Mouse (Mus musculus) adrenal gland, adult 2 months (tissue): ENCODE results near the gene Dagla. TPM values are rescaled to one million over a fixed set of nuclear protein-coding genes. Genes with fewer than 3 reads are reported as not detected.

Source experiments
- DNase-seq: peaks from one replicate; pipeline ENCODE4 v3.0.0; 2021
- polyA plus RNA-seq: library from polyadenylated mRNA; depleted of rRNA; stranded (reverse); fragments of >200 nt; gene quantifications from 2 replicates; pipeline ENCODE4 v1.2.3, GENCODE M21; 2012
- total RNA-seq, 2 experiments: library from RNA; stranded (reverse); gene quantifications; 2 replicates each; pipeline ENCODE4 v1.2.3; 2021

The Dagla gene
- total and polyA plus RNA-seq, 3 experiments = 6.5 to 8.9 (median 6.8) TPM

DNA sequence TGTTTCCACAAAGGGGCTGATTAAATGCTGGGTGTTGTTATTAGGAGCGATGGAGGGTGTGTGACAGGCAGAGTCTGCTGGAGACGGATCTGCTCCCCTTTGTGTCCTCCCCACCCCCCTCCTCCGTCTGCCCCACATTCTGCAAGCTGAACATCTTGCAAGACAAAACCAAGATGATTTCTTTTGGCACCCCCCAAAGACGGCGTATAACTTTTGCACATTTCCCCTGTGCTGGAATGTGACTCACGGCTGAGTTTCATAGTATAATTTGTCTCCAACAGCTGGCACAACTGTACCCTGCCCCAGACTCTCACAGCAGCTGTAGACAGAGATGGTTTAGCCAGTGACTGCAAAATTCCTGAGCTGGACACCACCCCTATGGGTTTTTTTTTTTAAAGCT, 3.3 kb upstream of the Dagla start:
- DNase-seq = no peak

DNA sequence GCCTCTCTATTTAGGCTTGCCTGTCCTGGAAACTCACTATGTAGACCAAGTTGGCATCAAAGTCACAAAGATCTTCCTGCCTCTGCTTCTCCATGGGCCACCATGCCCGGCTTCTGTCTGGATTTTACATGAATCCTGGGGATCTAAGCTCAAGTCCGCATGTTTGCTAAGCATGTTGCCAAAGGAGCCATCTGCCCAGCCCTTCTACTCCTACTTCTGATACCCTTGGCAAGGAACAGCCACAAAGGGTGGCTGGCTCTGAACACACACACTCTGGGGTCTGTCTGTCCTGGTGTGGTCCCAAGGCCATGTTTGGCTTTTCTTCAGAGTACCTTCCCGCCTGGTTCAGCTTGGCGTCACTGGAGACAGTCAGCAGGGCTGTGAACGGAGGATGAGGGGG, 2.7 kb upstream of the Dagla start:
- no peak for DNase-seq

DNA sequence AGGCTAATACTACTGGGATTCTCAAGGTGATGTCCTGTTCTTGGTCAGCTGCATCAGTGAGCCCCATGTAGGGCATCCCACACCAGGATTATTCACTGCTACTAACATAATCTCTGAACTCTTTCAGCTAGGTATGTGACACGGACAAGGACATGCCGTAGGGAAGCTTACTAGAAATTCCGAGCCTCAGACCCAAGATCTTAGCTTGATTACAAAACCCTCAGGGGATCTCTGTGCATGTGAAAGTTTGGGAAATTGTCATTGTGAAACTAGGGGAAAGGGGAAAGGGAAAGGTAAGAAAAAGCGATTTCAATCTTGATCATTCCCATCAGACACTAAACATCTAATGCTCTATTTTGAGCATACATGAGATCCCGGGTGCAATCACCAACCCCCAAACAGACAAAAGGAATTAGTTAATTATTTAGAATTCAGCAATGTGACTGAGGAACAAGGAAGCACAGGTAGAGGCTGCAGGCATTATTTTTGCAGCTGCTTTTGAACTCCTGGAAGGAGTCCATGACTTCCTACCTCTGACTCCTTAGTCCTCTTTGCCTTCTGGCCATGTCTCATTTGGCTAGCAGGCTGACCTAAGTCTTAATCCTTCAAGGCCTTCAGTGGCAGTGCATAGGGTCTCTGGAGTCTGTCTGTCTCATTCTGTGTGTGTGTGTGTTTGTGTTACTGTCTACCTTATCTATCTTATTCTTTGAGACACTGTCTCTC, 2.0 kb upstream of the Dagla start:
- no peak for DNase-seq

DNA sequence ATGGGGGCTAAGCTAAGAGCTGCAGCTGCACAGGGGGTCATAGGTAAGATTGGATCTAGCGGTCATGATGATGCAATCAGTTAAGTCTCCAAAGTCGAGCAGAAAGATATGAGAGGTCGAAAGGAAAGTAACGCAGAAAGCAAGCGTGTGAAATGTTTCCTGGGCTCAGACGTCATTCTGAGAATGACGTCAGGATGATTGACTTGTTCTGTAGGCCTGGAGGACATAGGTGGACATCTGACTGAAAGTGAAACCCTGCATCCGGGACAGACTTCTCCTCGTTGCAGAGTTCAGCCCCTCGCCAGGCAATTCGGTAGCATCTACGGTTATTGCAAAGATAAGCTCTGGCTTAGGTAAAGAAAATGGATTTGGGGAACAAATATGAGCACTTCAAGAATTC, 963 bp upstream of the Dagla start:
- DNase-seq = no peak

DNA sequence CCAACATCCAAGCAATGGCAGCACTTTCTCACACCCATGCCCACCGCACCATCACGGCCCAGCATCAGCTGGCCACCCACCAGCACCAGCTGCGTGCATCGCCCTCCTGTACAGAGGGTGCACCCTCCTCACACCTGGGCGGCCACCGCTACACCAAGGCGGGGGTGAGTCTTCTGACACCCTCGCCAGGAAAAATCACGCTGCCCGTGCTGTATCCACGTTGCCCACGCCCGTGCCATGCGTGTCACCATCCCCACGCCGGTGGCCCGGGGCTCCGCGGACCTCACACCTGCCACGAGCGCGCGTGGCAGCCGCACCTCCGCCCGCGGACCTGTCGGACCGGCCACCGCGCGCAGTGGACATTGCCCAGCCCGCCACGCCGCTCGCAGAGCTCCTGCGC, 282 bp downstream of the Dagla start:
- no peak for DNase-seq

DNA sequence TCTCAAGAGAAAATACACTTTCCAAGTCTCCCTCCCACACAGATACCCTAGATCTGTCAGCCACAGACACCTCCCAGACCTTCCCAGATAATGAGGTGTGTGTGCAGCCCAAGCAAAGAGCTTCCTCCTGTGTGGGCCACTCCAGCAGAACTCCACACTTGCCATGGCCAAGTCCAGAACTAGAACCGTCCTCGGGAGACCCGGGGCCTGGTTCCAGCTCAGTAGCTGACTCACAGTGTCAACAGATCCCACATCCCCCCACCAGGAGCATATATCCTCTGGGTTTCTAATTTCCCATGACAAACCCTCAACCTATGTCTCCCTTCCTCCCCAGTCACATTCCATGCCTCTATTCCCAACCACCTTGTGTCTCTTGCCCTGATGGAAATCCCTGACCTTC, 1.8 kb downstream of the Dagla start:
- DNase-seq = no peak

DNA sequence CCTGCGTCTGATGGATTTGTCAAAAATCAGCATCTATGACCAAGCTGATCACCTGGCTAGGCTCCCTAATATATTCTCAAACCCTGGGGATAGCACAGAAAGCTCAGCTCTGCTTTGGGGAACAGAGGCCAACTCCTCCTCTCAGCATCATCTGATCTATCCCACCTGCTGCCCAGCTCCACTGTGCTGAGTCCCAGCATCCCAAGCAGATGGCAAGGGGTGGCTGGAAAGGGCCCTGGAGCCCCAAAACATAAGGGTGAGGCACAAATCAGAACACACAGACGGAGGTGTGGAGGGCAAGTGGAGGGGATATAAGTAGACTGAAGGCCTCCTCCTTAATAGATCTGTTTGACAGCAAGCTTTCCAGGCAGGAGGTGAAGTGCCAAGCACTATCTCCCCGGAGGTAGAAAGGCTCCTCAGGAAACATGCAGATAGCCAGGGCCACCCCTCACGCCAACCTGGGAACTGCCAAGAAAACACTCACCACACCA, 2.8 kb downstream of the Dagla start:
- DNase-seq = no peak

DNA sequence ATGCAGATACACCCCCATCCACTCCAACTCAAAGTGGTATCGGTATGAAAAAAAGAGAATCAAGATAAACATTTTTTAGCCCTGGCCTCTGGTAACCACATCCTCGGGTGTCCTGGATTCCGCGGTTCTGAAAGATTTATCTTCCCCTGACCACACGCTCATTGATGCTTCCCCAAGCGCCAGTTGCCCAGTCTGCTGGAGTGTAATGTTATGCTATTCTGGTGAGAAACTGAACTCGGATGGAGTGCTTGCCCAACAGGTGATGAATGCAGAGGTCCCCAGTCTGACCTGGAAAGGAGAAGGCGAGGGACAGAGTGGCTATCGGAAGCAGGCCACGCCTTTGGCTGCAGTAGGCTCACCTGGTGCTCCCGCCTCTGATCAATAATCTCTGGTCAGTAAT, 3.4 kb downstream of the Dagla start:
- DNase-seq = no peak

DNA sequence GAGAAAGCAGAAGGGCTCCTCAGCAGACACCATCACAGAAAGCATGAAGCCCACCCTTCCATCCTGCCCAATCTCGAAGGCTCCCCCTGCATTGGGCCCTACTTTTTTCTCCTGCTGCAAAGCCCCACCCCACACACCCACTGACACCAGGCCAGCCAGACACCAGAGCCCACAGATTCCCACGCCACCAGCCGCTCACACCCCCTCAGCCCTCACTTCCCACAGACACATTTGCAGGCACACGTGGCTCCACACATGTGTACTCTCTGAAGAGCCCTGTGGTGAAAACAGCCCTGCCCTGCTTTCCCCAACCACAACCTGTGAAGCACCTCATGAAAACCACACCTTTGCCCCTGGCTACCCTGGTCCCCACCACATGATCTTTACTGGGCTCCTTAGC, 3.9 kb downstream of the Dagla start:
- DNase-seq = no peak

DNA sequence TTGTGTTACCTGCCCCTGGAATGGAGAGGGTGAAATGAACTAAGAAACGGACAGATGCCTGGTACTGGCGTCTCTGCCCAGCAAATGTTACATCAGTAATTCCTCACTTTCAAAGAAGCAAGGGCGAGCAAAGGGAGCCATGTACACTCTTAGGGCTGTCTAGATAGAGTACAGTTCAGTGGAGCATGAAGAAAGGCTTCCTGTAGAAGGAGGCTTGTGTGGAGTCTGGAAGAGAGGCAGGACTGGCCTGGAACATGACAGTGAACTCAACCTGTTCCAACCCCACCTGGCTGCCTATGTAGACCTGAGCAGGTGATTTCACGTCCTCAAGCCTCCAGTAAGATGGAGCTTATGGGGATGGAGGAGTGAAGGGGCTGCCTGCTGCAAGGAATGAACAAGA, 6.4 kb downstream of the Dagla start:
- DNase-seq = no peak

DNA sequence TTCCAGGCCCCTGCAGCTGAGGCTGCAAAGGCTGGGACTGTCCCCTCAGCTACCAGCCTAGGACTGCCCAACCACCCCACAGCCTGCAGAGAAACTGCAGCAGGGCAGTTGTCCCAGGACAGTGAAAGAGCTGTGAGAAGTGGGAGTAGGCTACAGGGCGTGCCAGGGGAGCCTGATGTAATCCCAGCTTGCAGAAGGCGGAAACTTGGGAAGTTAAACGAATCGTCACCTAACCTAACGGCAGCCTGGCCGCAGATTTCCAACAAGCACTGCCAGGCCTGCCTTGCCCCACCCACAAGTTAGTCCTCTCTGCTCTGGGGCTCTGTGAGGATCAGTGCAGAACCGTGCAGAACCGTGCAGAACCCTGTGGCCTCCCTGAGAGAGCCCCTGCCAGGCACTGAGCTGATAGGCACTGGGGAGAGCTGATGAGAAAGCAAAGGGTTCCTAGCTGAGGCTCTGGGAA, 7.6 kb downstream of the Dagla start:
- DNase-seq = peak; percentile 51

DNA sequence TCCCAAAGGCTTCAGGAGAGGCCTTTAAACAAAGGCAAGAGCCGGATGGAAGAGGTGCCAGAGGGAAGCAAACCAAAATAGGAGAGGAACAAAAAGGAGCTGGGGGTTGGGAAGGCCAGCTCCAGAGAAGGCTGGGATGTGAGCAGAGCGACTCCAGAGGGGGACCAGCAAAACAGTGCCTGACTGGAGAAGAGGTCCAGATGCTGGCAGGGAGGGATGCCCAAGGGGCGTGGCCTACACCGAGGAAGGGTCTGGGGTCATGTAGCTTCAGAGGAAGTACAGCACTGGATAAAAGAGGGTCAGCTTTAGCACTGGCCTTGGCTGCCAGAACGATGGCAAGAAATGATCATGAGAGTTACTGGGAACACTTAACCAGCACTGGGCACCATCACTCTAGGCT, 8.4 kb downstream of the Dagla start:
- DNase-seq = no peak

DNA sequence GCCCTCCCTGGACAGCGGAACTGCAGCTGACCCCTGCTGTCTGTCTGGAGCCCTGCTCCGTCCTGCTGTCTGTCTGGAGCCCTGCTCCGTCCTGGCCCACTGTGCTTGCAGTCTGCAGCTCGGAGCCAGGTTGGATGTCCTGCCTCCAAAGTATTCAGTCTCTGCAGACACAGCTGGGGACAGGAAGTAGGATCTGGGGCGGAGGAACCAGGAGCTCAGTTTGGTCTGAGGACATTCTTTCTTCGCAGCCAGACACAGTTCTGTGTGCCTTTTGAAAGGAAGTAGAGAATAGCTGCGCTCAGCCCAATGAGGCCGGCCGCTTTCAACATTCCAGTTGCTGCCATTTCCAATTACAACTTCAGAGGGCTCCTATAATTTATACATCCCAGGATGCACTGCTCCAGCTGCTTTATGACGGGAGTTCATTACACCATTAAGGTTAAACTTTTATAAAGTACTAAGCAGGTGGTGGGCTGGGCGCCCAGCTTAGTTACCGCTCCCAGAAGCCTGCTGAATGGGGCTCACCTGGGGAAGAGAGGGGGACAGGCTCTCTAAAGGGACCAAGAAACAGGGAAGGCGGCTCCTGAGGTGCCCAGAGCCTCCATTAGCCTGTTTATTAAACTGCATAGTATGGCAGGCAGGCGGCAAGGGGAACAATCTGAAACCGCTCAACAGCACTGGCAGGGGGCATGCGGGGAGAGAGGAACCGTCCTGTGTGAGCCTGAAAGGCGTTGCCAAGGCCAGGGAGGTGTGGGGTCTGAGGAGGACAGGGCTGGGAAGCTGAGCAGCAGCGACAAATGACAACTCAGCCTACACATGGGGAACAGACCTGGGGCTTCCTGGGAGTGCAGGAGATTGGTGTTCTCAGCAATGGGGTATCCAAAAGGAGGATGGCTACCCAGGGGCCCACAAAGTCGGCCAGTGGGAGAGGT, 9.8 kb downstream of the Dagla start:
- no peak for DNase-seq

DNA sequence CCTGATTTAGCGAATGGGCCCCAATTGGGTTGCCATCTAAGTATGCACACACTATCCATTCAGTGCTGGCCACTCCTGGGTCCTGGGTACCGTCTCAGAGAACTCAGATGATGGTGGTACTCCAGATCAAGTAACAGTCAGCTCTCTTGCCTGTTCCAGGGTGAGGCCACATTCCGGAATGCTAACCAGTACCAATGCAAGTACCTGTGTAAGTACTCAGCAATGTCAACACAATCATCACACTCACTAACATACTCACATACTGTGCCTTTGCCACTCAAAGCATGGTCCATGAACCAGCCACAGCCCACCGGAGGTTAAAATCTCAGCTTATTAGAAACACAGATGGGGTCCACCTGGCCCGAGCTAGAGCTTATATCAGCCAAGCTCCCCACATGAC, 10.7 kb downstream of the Dagla start:
- DNase-seq = no peak

DNA sequence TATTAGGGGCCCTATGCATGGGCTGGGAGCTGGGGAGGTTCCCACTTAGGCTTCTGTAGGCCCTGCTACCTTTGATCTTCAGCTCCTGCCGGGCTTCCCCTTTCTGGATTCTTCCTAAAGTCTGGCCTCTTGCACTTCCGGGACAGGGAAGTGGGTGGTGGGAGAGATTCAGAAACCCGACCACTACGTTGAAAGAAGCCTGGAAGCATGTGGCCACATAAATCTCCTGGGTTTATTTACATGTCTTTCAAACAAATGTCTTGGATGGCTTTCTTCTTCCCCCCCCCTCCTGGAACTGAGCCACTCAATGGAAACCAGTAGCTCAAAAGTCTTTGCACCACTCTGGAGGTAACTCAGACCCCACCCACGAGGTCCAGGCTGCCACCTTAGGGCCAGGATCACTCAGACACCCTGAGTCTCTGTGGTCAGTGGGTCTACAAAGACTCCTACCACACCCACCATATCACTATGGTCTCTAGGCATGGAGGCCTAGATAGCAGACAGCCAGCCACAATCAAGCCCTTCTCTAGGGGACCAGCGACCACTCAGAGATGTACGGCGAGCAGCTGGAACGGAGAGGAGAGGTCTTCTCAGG, 12.7 kb downstream of the Dagla start:
- DNase-seq = no peak

DNA sequence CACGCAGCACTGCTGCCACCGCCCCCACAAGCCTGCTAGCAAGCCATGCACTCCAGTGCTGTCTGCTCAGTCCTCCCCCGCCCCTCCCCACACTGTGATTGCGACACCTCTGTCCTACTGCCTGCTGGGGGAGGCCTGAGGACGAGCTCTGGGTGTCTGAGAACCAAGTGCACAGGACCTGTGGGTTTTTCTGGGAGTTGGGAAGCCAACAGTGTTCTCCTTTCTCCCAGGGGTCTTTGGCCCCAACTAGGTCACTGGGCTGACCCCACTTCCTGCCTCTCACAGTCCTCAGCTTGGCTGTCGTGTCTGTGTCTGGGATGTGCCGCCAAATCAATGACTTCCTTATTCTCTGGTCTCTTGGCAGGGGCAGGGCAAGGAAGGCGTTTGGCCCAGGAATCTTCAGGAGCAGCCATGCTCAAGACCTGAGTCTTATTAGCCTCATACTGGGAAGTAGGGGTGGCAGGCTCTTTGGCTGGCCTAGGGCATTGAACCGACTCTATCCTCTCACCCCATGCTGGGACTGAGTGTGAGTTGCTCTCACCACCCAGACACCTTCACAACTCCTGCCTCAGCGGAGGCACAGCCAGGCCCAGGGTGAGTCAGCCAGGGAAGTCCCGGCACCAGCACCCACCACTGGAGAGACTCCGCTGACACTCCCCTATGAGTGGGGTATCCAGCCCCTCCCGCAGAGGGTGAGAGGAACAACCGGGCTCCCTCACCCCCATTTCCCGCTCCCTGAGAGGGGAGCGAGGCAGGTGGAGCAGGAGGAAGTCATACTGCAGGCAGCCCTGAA, 14.3 kb downstream of the Dagla start:
- peak; percentile 55 for DNase-seq

DNA sequence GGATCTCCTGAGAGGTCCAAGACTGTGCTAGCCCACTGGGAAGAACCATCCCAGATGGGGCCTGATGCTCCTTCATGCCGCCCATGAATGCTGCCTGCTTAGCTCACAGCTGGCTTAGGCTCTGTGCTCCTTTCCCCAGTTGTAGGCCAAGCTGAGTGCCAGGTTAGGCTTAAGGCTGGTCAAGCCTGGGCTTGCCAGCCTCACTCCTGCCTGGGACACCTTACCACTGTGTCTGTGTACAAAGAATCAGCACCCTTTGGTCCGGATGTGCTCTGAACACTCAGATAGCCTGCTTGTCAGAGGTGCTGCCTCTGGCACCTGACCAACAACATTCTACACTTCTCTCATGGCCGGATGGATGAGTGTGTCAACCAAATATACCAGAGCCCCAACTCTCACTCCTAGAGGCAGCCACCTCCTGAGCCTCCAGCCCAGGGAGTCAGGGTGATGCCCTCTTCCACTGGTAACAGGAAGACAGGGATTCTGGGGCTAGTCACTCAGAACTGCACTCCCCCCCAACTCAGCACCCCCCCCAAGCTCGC, 15.0 kb downstream of the Dagla start:
- no peak for DNase-seq

DNA sequence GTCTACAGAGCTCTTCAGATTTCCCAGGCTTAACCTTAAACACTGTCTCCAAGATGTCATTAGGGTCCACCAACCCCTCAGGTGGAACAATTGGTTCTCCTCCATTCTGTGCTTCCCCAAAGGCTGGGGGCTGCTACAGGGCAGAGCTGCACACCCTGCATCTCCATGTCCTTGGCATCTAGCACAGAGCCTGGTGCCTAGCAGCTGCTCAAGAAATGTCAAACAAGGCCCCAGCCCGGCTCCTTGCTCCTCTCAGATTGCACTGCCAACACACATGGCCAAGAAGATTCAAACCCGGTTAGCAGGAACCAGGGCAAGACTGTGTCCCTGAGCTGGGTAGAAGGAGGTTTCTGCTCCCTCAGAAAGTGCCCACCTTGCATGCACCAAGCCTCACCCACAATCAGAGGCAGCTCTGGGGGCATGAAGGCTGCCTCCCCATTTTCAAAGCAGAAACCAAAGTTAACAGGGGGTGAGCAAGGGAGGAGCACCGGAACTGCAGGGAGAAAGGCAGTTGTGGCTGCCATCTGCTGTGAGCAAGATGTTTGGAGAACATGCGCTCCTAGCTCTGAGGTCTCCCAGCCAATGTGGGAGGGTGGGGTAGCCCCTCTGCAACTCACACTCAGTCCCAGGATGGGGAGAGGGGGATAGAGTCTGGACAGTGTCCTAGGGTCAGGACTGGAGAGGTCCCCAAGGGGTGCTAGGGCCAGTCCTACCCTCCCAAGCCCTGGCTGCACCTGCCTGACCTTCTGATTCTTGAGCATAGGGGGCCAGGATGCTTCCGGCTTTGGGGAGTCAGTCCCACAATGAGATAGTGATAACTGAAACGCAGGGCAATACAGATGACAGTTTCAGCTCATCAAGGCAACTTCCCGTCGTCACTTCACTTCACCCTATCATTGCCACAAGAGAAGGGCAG, 16.3 kb downstream of the Dagla start:
- DNase-seq = no peak

DNA sequence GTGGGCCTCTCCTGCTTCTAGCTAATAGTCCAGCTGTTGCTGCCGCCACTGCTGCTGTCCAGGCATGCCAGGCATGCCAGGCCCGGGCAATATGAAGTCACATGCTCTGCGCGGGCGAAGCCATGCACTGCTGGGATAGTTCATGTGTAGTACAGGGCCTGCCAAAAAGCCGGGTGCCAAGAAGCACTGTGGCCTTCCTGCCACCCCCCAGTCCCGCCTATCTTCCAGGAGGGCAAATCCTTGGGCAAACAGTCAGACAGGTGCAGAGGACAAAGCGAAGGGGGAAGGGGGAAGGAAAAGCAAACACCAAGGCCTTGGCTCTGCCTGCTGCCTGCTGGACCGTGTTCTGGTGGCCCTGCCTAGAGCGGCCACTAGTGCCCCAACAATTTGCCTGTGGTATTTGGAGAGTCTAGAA, 18.2 kb downstream of the Dagla start:
- DNase-seq = no peak

DNA sequence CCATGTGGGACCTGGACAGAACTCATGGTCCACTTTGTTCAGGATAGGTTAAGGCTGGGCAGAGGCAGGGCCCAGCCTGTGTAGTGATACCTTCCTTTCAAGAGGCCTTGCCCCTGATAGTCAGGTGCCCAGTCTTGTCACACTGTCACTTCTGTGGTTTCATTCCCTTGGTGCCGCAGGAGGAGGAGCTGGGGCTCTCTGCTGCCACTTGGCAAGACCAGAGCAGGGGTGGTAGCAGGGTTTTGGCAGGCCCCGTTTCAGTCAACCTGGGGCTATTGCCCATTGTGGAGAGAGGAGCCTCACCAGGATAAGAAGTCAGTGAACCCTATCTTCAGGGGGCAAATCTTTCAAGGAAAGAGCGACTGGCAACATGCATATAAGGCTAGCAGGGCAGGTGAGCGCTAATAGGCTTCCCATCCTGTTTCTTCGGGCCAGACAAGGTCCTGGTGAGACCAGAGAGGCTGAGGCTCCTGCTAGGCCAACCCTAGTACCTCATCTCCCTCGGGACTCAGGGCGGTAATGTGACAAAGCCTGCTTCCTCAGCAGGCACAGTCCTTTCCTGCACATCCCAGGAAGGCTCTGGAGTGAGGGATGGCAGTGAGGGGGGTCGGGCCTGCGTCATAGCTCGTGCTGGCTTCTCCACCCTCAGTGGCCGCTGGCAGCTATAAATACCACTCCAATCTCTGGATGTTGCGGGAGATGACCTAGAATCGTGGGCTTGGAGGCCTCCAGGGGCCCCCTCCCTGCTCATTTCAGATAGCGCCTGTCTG, 23.7 kb downstream of the Dagla start:
- DNase-seq = no peak
